Mouse (Mus musculus) left cerebral cortex, postnatal 10 days (tissue): ENCODE results near the gene Exoc5. TPM values are rescaled to one million over a fixed set of nuclear protein-coding genes. Genes with fewer than 3 reads are reported as not detected.

Experiments
- DNase-seq, 2 experiments: peaks; one replicate each; pipeline ENCODE4 v3.0.0; 2021 to 2022; ENCODE audit warnings: low spot score in 2 of 2, mixed read lengths in 1 of 2; ENCODE audit errors: extremely low spot score in 1 of 2
- intact Hi-C: fragments of 180-260 bp; cut with DNase I; formaldehyde crosslinking; loops from one replicate; pipeline ENCODE4 v1.15.1; 2025
- total RNA-seq, 2 experiments: library from RNA; stranded (reverse); gene quantifications; 2 replicates each; pipeline ENCODE4 v1.2.3; 2021

Exoc5 gene
- total RNA-seq, 2 experiments from 2014 or later = 60.0 to 64.3 TPM

DNA sequence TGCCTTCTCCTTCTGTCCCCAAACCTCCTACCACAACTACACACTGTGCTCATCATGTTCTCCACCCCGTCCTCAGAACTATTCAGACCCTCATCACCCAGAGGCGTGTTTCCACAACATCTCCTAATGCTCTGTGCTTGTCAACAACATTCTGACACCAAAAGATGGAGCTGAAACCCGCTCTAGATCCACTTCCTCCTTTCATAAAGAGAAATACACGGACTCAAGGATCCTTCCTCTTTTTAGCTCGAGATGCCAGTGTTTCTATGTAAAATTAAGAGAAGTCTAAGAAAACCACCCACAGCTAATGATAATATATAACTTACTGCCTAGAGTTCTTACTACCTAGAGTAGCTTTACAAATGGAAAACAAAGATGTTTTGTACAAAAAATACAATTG is 46.7 kb downstream of the Exoc5 start:
- intact Hi-C loops = no loop called here
- DNase-seq = no peak

- intact Hi-C loops = no loop called here
- DNase-seq = no peak
These were observed 57.9 kb downstream of the Exoc5 start for GRCm38 (mm10) chr14:49008399-49009189.

DNA sequence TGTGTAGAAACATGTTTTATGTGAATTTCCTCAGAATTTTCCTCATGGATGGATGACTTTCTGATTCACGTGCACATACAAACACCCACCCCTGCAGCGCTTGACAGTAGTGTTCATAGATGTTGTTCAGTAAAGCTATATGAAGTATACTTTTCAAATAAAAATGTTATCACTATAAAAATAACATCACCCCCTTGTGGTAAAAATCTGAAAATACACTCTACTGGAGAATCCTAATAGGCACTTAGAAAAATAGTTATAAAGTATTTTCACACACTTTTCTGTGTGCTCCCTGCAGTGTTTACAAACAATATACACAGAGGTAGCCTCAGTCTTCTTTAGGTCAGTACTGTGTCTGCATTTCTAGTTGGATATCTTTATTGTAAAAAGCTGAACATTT is 58.5 kb downstream of the Exoc5 start:
- no peak for DNase-seq

DNA sequence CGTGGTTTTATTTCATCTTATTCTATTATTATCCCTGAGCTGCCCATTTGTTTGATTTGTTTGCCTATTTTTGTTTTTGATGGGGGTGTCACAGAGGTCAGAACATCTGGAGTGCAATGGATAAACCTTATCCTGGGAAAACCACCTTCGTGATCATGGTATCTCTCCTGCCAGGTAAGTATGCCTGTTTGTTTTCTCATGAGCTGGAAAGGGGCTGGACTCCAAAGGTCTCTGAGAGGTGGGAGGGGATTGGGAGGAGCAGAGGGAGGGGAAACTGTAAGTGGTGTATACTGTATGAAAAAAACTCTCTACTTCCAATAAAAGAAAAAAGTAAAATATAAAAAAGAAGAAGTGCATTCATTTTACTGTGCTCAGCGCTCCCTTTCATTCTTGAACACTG is 64.8 kb downstream of the Exoc5 start:
- no peak for DNase-seq
- intact Hi-C loops = no loop called here

More for the DNA sequence above, 58.5 kb downstream of the Exoc5 start:
- intact Hi-C loops = no loop called here

DNA sequence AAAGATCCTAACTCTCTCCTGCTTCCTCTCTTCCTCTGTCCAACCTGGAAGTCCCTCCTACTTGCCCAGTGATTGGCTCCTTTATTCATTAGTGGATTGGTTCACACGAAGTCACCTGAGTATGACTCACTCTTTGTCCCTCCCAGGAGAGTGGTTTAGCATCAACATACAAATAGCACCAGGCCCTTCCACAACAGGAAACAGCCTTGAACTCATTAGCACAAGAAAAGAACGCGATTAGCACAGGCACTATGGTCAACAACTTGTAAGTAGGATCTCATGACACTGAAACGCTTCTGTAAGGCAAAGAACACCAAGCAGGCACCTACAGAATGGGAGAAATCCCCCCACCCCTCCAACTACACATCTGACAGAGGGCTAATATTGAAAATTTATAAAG is 67.7 kb downstream of the Exoc5 start:
- intact Hi-C loops = loop anchor here (10.0 kb wide), 1 partner anchor 474 kb away; no protein-coding TSS in a partner anchor
- no peak for DNase-seq

DNA sequence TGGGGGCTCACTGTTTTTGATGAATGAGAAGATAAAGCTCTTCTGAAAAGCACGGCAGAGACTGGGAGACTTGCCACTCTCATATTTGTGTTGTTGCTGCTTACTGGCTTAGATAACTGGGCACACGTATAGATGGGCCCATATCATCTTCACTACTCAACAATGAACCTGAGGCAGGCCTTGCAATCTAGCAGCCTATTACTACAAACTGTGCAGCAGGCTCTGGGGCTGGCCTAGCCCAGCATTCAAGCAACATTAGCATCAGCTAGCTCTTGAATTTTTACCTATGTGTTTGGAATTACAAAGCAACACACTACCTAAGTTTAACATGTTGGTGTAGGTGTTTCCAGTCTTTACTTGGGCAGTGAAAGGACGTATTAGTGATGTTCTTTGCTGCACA is 72.6 kb downstream of the Exoc5 start:
- intact Hi-C loops = loop anchor here (5.0 to 10.0 kb wide), 2 partner anchors 327 to 469 kb away; no protein-coding TSS in a partner anchor
- no peak for DNase-seq

DNA sequence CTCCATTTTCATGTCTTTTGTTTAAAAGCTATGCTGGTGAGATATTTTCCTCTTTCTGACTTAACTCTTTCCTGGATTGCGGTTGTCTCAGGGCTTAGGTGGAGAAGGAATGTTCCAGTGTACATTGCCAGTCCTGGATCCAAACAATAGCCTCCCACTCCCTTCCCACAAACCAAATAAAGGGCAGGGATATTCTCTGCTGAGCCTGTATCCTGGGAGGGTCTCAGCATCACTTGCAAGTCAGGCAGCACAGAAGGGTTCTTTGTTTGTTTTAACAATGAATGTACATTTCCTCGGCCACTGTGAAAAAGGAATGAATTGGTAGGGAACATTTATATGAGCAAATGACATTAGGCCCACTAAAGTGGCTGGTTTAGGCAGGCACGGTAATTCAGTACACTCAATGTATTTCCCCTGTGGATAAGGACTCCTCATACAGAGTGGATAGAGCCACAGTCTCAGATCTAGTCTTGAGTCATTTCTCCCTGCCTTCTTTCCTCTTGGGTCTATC is 74.3 kb downstream of the Exoc5 start:
- DNase-seq = no peak
- intact Hi-C loops = loop anchor here (5.0 to 10.0 kb wide), 2 partner anchors 325 to 467 kb away; no protein-coding TSS in a partner anchor

- no peak for DNase-seq
- intact Hi-C loops = loop anchor here (5.0 to 10.0 kb wide), 2 partner anchors 324 to 466 kb away; no protein-coding TSS in a partner anchor
These were observed 75.3 kb downstream of the Exoc5 start for GRCm38 (mm10) chr14:48991144-48991522.

- intact Hi-C loops = loop anchor here (5.0 to 10.0 kb wide), 2 partner anchors 323 to 466 kb away; no protein-coding TSS in a partner anchor
- peak; percentile 63 to 82 for DNase-seq
These were observed 75.8 kb downstream of the Exoc5 start for GRCm38 (mm10) chr14:48990471-48991143.

- intact Hi-C loops = loop anchor here (5.0 to 10.0 kb wide), 3 partner anchors 323 to 618 kb away; no protein-coding TSS in a partner anchor
- no peak for DNase-seq
These were observed 76.6 kb downstream of the Exoc5 start for GRCm38 (mm10) chr14:48989831-48990230.

GRCm38 (mm10) chr14:48986231-48986630 is 80.2 kb downstream of the Exoc5 start:
- no peak for DNase-seq
- intact Hi-C loops = loop anchor here (5.0 kb wide), 1 partner anchor 614 kb away; no protein-coding TSS in a partner anchor

GRCm38 (mm10) chr14:48985673-48986072 is 80.8 kb downstream of the Exoc5 start:
- intact Hi-C loops = loop anchor here (5.0 kb wide), 1 partner anchor 613 kb away; no protein-coding TSS in a partner anchor
- DNase-seq = peak in 1 of 2 experiments; percentile 21

GRCm38 (mm10) chr14:48978971-48979388 is 87.5 kb downstream of the Exoc5 start:
- DNase-seq = no peak
- intact Hi-C loops = no loop called here

GRCm38 (mm10) chr14:48971546-48971945 is 94.9 kb downstream of the Exoc5 start:
- intact Hi-C loops = no loop called here
- no peak for DNase-seq

DNA sequence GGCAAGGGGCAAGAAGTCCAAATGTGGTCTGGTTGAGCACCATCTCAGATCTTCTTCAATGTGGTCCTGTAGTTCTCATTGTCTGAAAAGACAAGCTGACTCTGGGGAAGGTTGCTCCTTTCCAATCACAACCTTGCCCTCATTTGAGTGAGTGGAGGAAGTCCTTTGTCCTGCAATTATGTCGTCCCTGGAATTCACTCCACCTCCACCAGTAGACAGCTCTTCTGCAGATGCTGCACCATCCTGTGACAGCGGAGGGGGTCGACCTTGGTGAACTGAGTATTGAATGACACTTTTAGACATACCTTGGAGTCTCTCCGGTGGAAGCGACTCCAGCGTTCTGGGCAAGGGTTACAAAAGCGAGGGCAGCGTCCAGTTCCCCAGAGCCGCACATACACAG is 97.8 kb downstream of the Exoc5 start:
- intact Hi-C loops = no loop called here
- DNase-seq = no peak

Other genes with a start within 250 kb of the Exoc5 start
- 10 to 100 TPM; 14.6 to 17.6 TPM for gene Ap5m1, start 556 bp downstream of the Exoc5 start, total RNA-seq
- gene Naa30, start 105.6 kb upstream of the Exoc5 start, total RNA-seq = 10 to 100 TPM; 35.9 to 36.9 TPM
- gene ccdc198, start 178.8 kb upstream of the Exoc5 start, total RNA-seq = not detected